Mouse (Mus musculus): ENCODE data around the gene 4933430I17Rik. TPM values are rescaled to one million over a fixed set of nuclear protein-coding genes. Genes with fewer than 3 reads are reported as not detected.

The 4933430I17Rik gene
- polyA plus RNA-seq, 1 experiment from 2014 or later: 1.3 TPM

Other genes starting within 250 kb of the 4933430I17Rik start
- gene Fkbp15, start 164.8 kb upstream of the 4933430I17Rik start, polyA plus RNA-seq (2016; fragmentation: Nextera tagmentation; extraction: Ambion mirVana): 18.1 and 18.5 TPM in 2 replicates
- 54.9 and 55.1 TPM in 2 replicates for gene Slc31a1, start 164.6 kb upstream of the 4933430I17Rik start, polyA plus RNA-seq (2016; fragmentation: Nextera tagmentation; extraction: Ambion mirVana)
- 202 and 205 TPM in 2 replicates for gene Cdc26, start 116.7 kb upstream of the 4933430I17Rik start, polyA plus RNA-seq (2016; fragmentation: Nextera tagmentation; extraction: Ambion mirVana)
- 37.8 and 38.3 TPM in 2 replicates for gene Prpf4, start 116.6 kb upstream of the 4933430I17Rik start, polyA plus RNA-seq (2016; fragmentation: Nextera tagmentation; extraction: Ambion mirVana)
- 0.17 TPM in 1 of 2 replicates, not detected in the other for gene Rnf183, start 90.1 kb upstream of the 4933430I17Rik start, polyA plus RNA-seq (2016; fragmentation: Nextera tagmentation; extraction: Ambion mirVana)
- gene Wdr31, start 54.5 kb upstream of the 4933430I17Rik start, polyA plus RNA-seq (2016; fragmentation: Nextera tagmentation; extraction: Ambion mirVana): 14.6 and 17.4 TPM in 2 replicates
- 1.1 and 1.4 TPM in 2 replicates for gene Bspry, start 45.3 kb upstream of the 4933430I17Rik start, polyA plus RNA-seq (2016; fragmentation: Nextera tagmentation; extraction: Ambion mirVana)
- 10.3 and 11.2 TPM in 2 replicates for gene Hdhd3, start 21.9 kb upstream of the 4933430I17Rik start, polyA plus RNA-seq (2016; fragmentation: Nextera tagmentation; extraction: Ambion mirVana)
- gene Alad, start 5.5 kb upstream of the 4933430I17Rik start, polyA plus RNA-seq (2016; fragmentation: Nextera tagmentation; extraction: Ambion mirVana): 125 and 127 TPM in 2 replicates
- gene Pole3, start 301 bp upstream of the 4933430I17Rik start, polyA plus RNA-seq (2016; fragmentation: Nextera tagmentation; extraction: Ambion mirVana): 145 and 147 TPM in 2 replicates
- 29.8 and 36.3 TPM in 2 replicates for gene Rgs3, start 34.5 kb downstream of the 4933430I17Rik start, polyA plus RNA-seq (2016; fragmentation: Nextera tagmentation; extraction: Ambion mirVana)

Measured in forebrain, embryonic 10.5 days (tissue).